Mouse (Mus musculus): ENCODE data around the gene Tnni3. TPM values are rescaled to one million over a fixed set of nuclear protein-coding genes. Genes with fewer than 3 reads are reported as not detected.

Tnni3 gene
- polyA plus RNA-seq, 1 experiment from 2014 or later = 3.3 TPM

Other genes starting within 250 kb of the Tnni3 start
- gene Ncr1, start 186.5 kb downstream of the Tnni3 start, polyA plus RNA-seq (2016; fragmentation: Nextera tagmentation; extraction: Ambion mirVana) = not detected in 2 replicates
- gene Gp6, start 126.5 kb downstream of the Tnni3 start, polyA plus RNA-seq (2016; fragmentation: Nextera tagmentation; extraction: Ambion mirVana) = 0.11 and 0.13 TPM in 2 replicates
- 28.6 and 30.9 TPM in 2 replicates for gene Rdh13, start 78.6 kb downstream of the Tnni3 start, polyA plus RNA-seq (2016; fragmentation: Nextera tagmentation; extraction: Ambion mirVana)
- gene Eps8l1, start 63.6 kb downstream of the Tnni3 start, polyA plus RNA-seq (2016; fragmentation: Nextera tagmentation; extraction: Ambion mirVana) = 4.6 and 5.6 TPM in 2 replicates
- gene Ppp1r12c, start 22.5 kb downstream of the Tnni3 start, polyA plus RNA-seq (2016; fragmentation: Nextera tagmentation; extraction: Ambion mirVana) = 61.2 and 67.3 TPM in 2 replicates
- 10.9 and 11.1 TPM in 2 replicates for gene Tnnt1, start 7.8 kb downstream of the Tnni3 start, polyA plus RNA-seq (2016; fragmentation: Nextera tagmentation; extraction: Ambion mirVana)
- gene Dnaaf3, start 8.2 kb upstream of the Tnni3 start, polyA plus RNA-seq (2016; fragmentation: Nextera tagmentation; extraction: Ambion mirVana) = 1.9 and 2.1 TPM in 2 replicates
- gene Syt5, start 23.3 kb upstream of the Tnni3 start, polyA plus RNA-seq (2016; fragmentation: Nextera tagmentation; extraction: Ambion mirVana) = 30.9 and 33.8 TPM in 2 replicates
- gene Ptprh, start 79.8 kb upstream of the Tnni3 start, polyA plus RNA-seq (2016; fragmentation: Nextera tagmentation; extraction: Ambion mirVana) = 0.10 and 0.14 TPM in 2 replicates
- gene Tmem86b, start 107.2 kb upstream of the Tnni3 start, polyA plus RNA-seq (2016; fragmentation: Nextera tagmentation; extraction: Ambion mirVana) = 2.8 TPM in 2 replicates
- 13.8 and 13.9 TPM in 2 replicates for gene Ppp6r1, start 134.8 kb upstream of the Tnni3 start, polyA plus RNA-seq (2016; fragmentation: Nextera tagmentation; extraction: Ambion mirVana)
- 111 and 113 TPM in 2 replicates for gene Hspbp1, start 160.8 kb upstream of the Tnni3 start, polyA plus RNA-seq (2016; fragmentation: Nextera tagmentation; extraction: Ambion mirVana)
- 5.4 and 5.7 TPM in 2 replicates for gene Brsk1, start 166.4 kb upstream of the Tnni3 start, polyA plus RNA-seq (2016; fragmentation: Nextera tagmentation; extraction: Ambion mirVana)
- 0.18 and 0.20 TPM in 2 replicates for gene Tmem150b, start 201.0 kb upstream of the Tnni3 start, polyA plus RNA-seq (2016; fragmentation: Nextera tagmentation; extraction: Ambion mirVana)
- 89.3 and 91.6 TPM in 2 replicates for gene Kmt5c, start 215.9 kb upstream of the Tnni3 start, polyA plus RNA-seq (2016; fragmentation: Nextera tagmentation; extraction: Ambion mirVana)
- gene Cox6b2, start 228.9 kb upstream of the Tnni3 start, polyA plus RNA-seq (2016; fragmentation: Nextera tagmentation; extraction: Ambion mirVana) = 33.7 and 45.8 TPM in 2 replicates
- gene Fam71e2, start 247.1 kb upstream of the Tnni3 start, polyA plus RNA-seq (2016; fragmentation: Nextera tagmentation; extraction: Ambion mirVana) = not detected in 2 replicates

Measured in midbrain, embryonic 12.5 days (tissue).